Mouse (Mus musculus) telencephalon, adult 2 months (tissue): ENCODE measurements at regions not wholly inside any gene's neighbourhood (a gene's known extent, or its start where the extent isn't known, plus 50 kb on each side); places are given as distances from the start of the nearest gene placed in this dataset.
A peak's percentile ranks its signal among the peaks of the same experiment; 100 is the strongest.
"Not testable (repeated sequence)": the region's sequence is repeated elsewhere in the genome, so short reads cannot be mapped to it uniquely, and the experiment has no call there.

ENCODE experiments used
- DNase-seq: peaks from one replicate; pipeline ENCODE4 v3.0.0-alpha.2; 2011; ENCODE audit warnings: low read depth, low spot score

- DNase-seq, result no peak
These were observed 57.6 kb upstream of the Lekr1 start for GRCm38 (mm10) chr3:65608385-65608784.

GRCm38 (mm10) chr3:65611712-65612111 lies 54.3 kb upstream of the Lekr1 start:
- no peak for DNase-seq

GRCm38 (mm10) chr3:65612387-65612786 lies 53.6 kb upstream of the Lekr1 start:
- DNase-seq, result peak; percentile 50

GRCm38 (mm10) chr3:65612968-65613367 lies 53.1 kb upstream of the Lekr1 start:
- DNase-seq, result no peak

GRCm38 (mm10) chr3:65614901-65615300 lies 51.1 kb upstream of the Lekr1 start:
- not testable (repeated sequence) for DNase-seq
